Mouse (Mus musculus) hindbrain, postnatal 0 days (tissue): ENCODE data around the gene Pcdh9. TPM values are rescaled to one million over a fixed set of nuclear protein-coding genes. Genes with fewer than 3 reads are reported as not detected.
A peak's percentile ranks its signal among the peaks of the same experiment; 100 is the strongest.

ENCODE experiments used
- ATAC-seq: fragments of 200-750 bp; cut with Nextera tagmentation; 2 replicates; pipeline ENCODE4 v1.8.0; 2017; ENCODE audit warnings: mild to moderate bottlenecking, moderate TSS enrichment, moderate library complexity
- DNase-seq: peaks from one replicate; pipeline ENCODE4 v3.0.0-alpha.2; 2015; ENCODE audit warnings: low spot score
- H3K27ac ChIP-seq: fragments of 300-500 bp; sonication (generic); 2 replicates; pipeline ENCODE4 v1.5.1; 2014; ENCODE audit warnings: mild to moderate bottlenecking
- H3K27me3 ChIP-seq: fragments of 300-500 bp; sonication (generic); 2 replicates; pipeline ENCODE4 v1.6.1; 2014; ENCODE audit warnings: low read length, mixed read lengths; ENCODE audit not compliant: insufficient read depth
- H3K36me3 ChIP-seq: fragments of 300-500 bp; sonication (generic); 2 replicates; pipeline ENCODE4 v1.6.1; 2014; ENCODE audit warnings: low read length, mixed read lengths; ENCODE audit not compliant: insufficient read depth
- H3K4me1 ChIP-seq: fragments of 300-500 bp; sonication (generic); 2 replicates; pipeline ENCODE4 v1.6.1; 2014; ENCODE audit warnings: antibody characterized with exemption, low read length, mixed read lengths; ENCODE audit not compliant: insufficient read depth
- H3K4me2 ChIP-seq: fragments of 300-500 bp; sonication (generic); 2 replicates; pipeline ENCODE4 v1.6.1; 2014; ENCODE audit warnings: low read depth, mild to moderate bottlenecking, low read length, moderate library complexity, mixed read lengths
- H3K4me3 ChIP-seq: fragments of 300-500 bp; sonication (generic); 2 replicates; pipeline ENCODE4 v1.5.1; 2014; ENCODE audit warnings: low read length
- H3K9ac ChIP-seq: fragments of 300-500 bp; sonication (generic); replicated peaks from 2 replicates; pipeline ENCODE4 v1.6.1; 2014; ENCODE audit warnings: mild to moderate bottlenecking, low read length, moderate library complexity, mixed read lengths
- H3K9me3 ChIP-seq: fragments of 300-500 bp; sonication (generic); 2 replicates; pipeline ENCODE4 v1.6.1; 2016; ENCODE audit warnings: low read length, mixed read lengths
- CTCF ChIP-seq: IDR thresholded peaks from 2 replicates; pipeline ENCODE4 v1.5.1; 2016; ENCODE audit warnings: antibody characterized with exemption, control low read depth, low read depth
- WGBS: fragments of 180-500 bp; shearing (Covaris S2); extraction: QIAGEN DNeasy Blood & Tissue Kit; methylation state at CpG from one replicate; pipeline ENCODE4 v1.1.7; 2014; 5-methylcytosine and 5-hydroxymethylcytosine counted together
- polyA plus RNA-seq: library from polyadenylated mRNA; unstranded; fragments of >200 nt; fragmentation: Nextera tagmentation; extraction: Ambion mirVana; gene quantifications from 2 replicates; pipeline ENCODE4 v1.2.1, GENCODE M21; 2015
- total RNA-seq: library from RNA; depleted of rRNA; stranded (reverse); fragments of >200 nt; gene quantifications from 2 replicates; pipeline ENCODE4 v1.2.3, GENCODE M21; 2014

The Pcdh9 gene
- total and polyA plus RNA-seq, 2 experiments from 2014 or later = 129 to 149 TPM

DNA sequence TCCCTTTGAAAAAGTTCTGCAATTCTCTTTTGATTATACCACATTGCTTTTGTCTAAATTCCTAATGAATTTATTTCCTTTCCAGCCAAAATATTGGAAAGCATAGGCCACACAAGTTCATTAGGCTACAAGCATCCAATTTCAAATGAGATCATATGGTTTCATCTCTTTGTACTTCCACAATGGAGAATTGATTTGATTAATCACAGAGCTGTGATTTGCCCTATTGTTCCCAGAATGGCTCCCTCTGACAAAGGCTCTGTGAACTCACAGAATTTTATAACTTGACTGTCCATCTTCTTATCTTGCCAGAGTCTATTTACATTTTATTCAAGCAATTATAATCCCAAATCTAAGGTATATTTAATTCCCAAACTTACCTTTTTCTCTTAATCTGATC is 22.3 kb downstream of the Pcdh9 start:
- no peaks in the 10 kb centered on the region for H3K36me3 ChIP-seq
- no peaks in the 10 kb centered on the region for H3K4me1 ChIP-seq
- no peak overlapping the region for H3K4me3 ChIP-seq
- ATAC-seq (no peak), DNase-seq (no peak)
- H3K27me3 ChIP-seq = no peaks in the 10 kb centered on the region
- H3K9me3 ChIP-seq = no peaks in the 10 kb centered on the region
- H3K27ac ChIP-seq = no peak overlapping the region
- no peak overlapping the region for H3K4me2 ChIP-seq
- no peak overlapping the region for H3K9ac ChIP-seq
- TF ChIP-seq CTCF = no peak

DNA sequence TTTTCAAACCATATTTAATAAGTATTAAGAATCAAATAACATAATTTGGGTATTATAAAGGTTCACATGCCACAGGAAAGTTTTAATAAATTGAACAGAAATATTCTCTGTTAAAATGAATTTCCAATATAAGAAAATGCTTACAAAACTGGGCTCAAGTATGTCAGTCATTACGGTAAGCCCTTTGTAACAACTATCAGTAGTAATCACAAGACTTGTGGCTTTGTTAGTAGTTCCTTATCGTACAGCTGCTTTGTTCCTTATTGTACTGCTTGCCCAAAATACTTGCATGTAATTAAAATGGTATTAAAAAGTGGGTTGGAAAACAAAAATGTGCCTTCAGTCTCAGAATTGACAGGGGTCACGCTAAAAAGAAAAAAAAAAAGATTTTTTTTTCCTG is 32.4 kb downstream of the Pcdh9 start:
- Histone ChIP-seq H3K9me3 (no peaks in the 10 kb centered on the region), H3K27ac (no peak overlapping the region), H3K4me1 (no peaks in the 10 kb centered on the region), H3K4me2 (no peak overlapping the region), H3K4me3 (no peak overlapping the region), H3K9ac (no peak overlapping the region), H3K27me3 (no peaks in the 10 kb centered on the region), H3K36me3 (no peaks in the 10 kb centered on the region)
- DNase-seq (no peak), ATAC-seq (no peak)
- TF ChIP-seq CTCF = no peak
- 73% methylated on average over 3 of the region's 3 CpGs for WGBS

DNA sequence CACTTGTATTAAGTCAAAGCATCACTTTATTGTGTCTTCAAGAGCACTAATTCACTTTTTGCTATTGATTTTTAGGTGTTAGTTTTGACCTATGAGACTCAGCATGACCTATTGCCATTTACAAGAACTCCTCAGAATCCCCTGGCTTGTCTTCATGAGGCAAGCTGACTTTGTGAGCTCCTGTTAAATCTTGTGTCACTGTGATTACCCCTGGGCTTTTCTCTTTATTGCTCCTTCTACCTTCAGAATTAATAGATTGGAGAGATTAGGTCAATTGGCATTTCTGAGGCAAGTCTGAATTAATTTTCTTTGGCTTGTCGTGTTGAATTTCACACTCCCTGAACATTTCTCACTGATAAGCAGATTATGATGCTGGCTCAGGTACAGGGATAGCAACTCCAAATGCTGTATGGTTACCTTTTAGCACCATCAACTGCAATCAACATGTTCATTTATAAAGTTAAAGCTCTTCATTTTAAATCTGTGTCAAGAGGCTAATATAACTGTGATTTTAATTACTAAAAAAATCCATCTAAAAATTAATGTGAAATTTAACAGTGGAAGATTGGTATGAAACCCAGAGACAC is 44.3 kb downstream of the Pcdh9 start:
- ATAC-seq = no peak
- Histone ChIP-seq H3K9me3 (no peaks in the 10 kb centered on the region), H3K27ac (no peak overlapping the region), H3K27me3 (no peaks in the 10 kb centered on the region), H3K4me1 (no peaks in the 10 kb centered on the region), H3K4me3 (no peak overlapping the region), H3K36me3 (no peaks in the 10 kb centered on the region), H3K9ac (no peak overlapping the region), H3K4me2 (no peak overlapping the region)
- peak; percentile 34 for DNase-seq
- no peak for TF ChIP-seq CTCF
- 19% methylated on average over 1 of the region's 1 CpGs for WGBS

DNA sequence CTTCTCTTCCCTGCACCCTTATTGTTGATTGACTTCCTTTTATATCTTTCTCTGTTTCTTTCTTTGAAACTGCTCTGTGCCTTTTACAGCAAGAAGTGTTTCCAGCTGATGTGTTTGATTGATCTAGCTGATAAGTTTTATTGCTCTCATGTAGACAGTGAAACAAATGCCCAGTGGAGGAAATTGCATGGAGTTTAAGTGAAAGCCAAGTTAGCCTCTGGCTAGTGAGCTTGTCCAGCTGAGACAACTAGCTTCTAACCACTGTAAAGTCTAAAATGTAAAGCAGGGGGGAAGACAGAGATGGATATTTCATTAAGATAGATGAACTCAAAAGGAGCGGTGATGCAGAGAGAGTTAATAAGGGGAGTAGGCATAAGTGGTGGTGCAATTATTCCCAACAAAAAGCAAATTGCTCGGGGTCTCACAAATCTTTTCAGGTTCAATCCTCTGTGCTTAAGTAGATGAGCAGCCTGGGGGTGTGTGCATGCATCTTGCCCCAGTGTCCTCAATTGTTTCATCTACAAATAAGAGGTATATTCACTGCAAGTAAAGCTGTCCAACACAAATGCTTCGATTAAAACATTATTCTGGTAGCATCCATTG is 47.7 kb downstream of the Pcdh9 start:
- no peak for TF ChIP-seq CTCF
- Histone ChIP-seq H3K36me3 (no peaks in the 10 kb centered on the region), H3K4me2 (no peak overlapping the region), H3K9ac (no peak overlapping the region), H3K4me3 (no peak overlapping the region), H3K27ac (no peak overlapping the region), H3K4me1 (no peaks in the 10 kb centered on the region), H3K9me3 (no peaks in the 10 kb centered on the region), H3K27me3 (no peaks in the 10 kb centered on the region)
- ATAC-seq = no peak
- DNase-seq = no peak
- WGBS = 58% methylated on average over 3 of the region's 3 CpGs

DNA sequence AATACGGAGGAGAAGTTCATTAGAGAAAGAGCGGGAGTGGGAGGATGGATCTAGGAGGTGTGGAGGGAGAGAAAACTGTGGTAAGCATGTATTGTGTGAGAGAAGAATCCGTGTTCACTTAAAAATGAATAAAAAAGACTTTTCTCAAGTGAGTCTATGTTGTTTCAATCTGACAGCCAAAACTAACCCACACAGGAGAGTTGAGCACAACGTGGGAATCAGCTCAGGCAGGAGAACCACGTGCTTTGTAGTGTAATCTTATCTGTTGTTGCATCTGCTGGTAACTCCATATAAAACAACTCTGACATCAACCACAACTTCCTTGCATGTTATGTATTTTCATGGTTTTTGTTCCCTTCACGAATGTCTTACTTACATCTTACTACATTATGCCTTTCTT is 58.0 kb downstream of the Pcdh9 start:
- WGBS = 91% methylated on average over 6 of the region's 6 CpGs
- no peak overlapping the region for H3K4me3 ChIP-seq
- no peak for TF ChIP-seq CTCF
- ATAC-seq = no peak
- no peak overlapping the region for H3K9ac ChIP-seq
- H3K27ac ChIP-seq = no peak overlapping the region
- no peaks in the 10 kb centered on the region for H3K9me3 ChIP-seq
- H3K36me3 ChIP-seq = no peaks in the 10 kb centered on the region
- DNase-seq = no peak
- no peak overlapping the region for H3K4me2 ChIP-seq
- H3K4me1 ChIP-seq = no peaks in the 10 kb centered on the region
- H3K27me3 ChIP-seq = no peaks in the 10 kb centered on the region

DNA sequence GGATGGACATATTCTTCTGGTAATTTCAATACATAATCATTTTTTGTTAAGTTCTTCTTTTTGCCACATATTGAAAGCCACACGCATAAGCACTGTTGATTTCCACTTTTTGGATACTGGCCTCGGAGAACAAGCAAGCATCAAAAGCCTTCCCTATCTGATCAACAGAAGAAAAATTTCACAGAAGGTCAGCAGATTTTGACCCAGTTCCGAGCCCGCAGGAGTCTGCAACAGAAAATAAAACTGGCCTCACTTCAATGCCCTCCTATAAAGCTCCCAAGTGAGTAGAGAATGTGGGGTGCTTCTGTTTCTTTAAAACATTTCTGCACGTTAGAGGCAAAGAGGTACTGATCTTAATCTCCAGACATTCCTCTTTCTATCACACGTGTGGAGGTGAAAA is 63.3 kb downstream of the Pcdh9 start:
- no peak for ATAC-seq
- H3K4me2 ChIP-seq = no peak overlapping the region
- H3K9ac ChIP-seq = no peak overlapping the region
- H3K9me3 ChIP-seq = no peaks in the 10 kb centered on the region
- H3K27ac ChIP-seq = no peak overlapping the region
- no peaks in the 10 kb centered on the region for H3K36me3 ChIP-seq
- TF ChIP-seq CTCF = no peak
- 39% methylated on average over 6 of the region's 6 CpGs for WGBS
- H3K27me3 ChIP-seq = no peaks in the 10 kb centered on the region
- H3K4me1 ChIP-seq = 0 out of 2 replicates have a peak, but pooled peaks cover 4% of the 10 kb centered on the region
- DNase-seq = peak; percentile 10
- no peak overlapping the region for H3K4me3 ChIP-seq

DNA sequence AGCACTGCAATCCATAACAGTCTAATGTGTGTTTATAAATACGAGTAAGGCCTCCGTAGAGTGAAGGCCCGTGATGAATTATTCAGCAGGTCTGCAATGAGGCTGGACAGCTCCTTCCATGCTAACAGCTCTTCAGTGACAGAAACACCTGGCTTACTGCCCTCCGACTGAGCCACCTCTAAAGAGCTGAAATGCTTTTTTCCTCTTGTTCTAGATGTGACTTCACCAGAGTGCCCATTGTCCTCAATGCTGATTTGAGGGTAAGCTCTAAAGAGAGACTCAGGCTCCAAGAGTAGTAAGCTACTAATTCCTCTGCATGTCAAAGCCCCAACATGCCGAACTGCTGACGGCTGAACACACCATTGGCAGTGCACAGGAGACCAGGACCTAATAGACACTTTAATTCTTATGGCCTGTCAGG is 64.4 kb downstream of the Pcdh9 start:
- ATAC-seq = 0 out of 2 replicates have a peak, but pooled peaks have one; percentile 66
- Histone ChIP-seq H3K9me3 (no peaks in the 10 kb centered on the region), H3K36me3 (no peaks in the 10 kb centered on the region), H3K27me3 (no peaks in the 10 kb centered on the region), H3K9ac (no peak overlapping the region), H3K4me3 (no peak overlapping the region), H3K4me1 (0 out of 2 replicates have a peak, but pooled peaks cover 4% of the 10 kb centered on the region), H3K4me2 (peak overlapping the region; percentile 30; the same call in 1 of the 2 replicates), H3K27ac (0 out of 2 replicates have a peak overlapping the region, but pooled peaks have one; percentile 51)
- TF ChIP-seq CTCF = no peak
- DNase-seq = peak; percentile 59
- WGBS = 30% methylated on average over 6 of the region's 6 CpGs
